Mouse (Mus musculus) kidney, postnatal 0 days (tissue): ENCODE measurements around the gene Npw. TPM values are rescaled to one million over a fixed set of nuclear protein-coding genes. Genes with fewer than 3 reads are reported as not detected.

ENCODE experiments used
- ATAC-seq: fragments of 200-750 bp; cut with Nextera tagmentation; replicated peaks from 2 replicates; pipeline ENCODE4 v1.8.0; 2017; ENCODE audit warnings: low read depth, moderate number of reproducible peaks, moderate TSS enrichment, moderate library complexity; ENCODE audit not compliant: low FRiP score
- DNase-seq: peaks from one replicate; pipeline ENCODE4 v3.0.0-alpha.2; 2016; ENCODE audit warnings: low spot score
- H3K27ac ChIP-seq: fragments of 300-500 bp; sonication (generic); 2 replicates; pipeline ENCODE4 v1.5.1; 2014; ENCODE audit warnings: mild to moderate bottlenecking
- H3K27me3 ChIP-seq: fragments of 300-500 bp; sonication (generic); 2 replicates; pipeline ENCODE4 v1.6.1; 2014; ENCODE audit warnings: low read length, mixed read lengths; ENCODE audit not compliant: insufficient read depth
- H3K36me3 ChIP-seq: fragments of 300-500 bp; sonication (generic); 2 replicates; pipeline ENCODE4 v1.6.1; 2014; ENCODE audit warnings: low read length, mixed read lengths; ENCODE audit not compliant: insufficient read depth
- H3K4me1 ChIP-seq: fragments of 300-500 bp; sonication (generic); replicated peaks from 2 replicates; pipeline ENCODE4 v1.6.1; 2014; ENCODE audit warnings: antibody characterized with exemption, low read length, mixed read lengths; ENCODE audit not compliant: insufficient read depth
- H3K4me2 ChIP-seq: fragments of 300-500 bp; sonication (generic); 2 replicates; pipeline ENCODE4 v1.6.1; 2014; ENCODE audit warnings: mild to moderate bottlenecking, low read length, moderate library complexity, mixed read lengths
- H3K4me3 ChIP-seq: fragments of 300-500 bp; sonication (generic); replicated peaks from 2 replicates; pipeline ENCODE4 v1.5.1; 2014; ENCODE audit warnings: low read depth, low read length
- H3K9ac ChIP-seq: fragments of 300-500 bp; sonication (generic); 2 replicates; pipeline ENCODE4 v1.6.1; 2014; ENCODE audit warnings: low read depth, low read length
- H3K9me3 ChIP-seq: fragments of 300-500 bp; sonication (generic); replicated peaks from 2 replicates; pipeline ENCODE4 v1.6.1; 2016; ENCODE audit warnings: low read length, inconsistent platforms, mixed read lengths
- CTCF ChIP-seq: IDR thresholded peaks from 2 replicates; pipeline ENCODE4 v1.5.1; 2016; ENCODE audit warnings: antibody characterized with exemption, low read depth, mild to moderate bottlenecking, moderate library complexity
- WGBS: fragments of 180-500 bp; shearing (Covaris S2); extraction: QIAGEN DNeasy Blood & Tissue Kit; methylation state at CpG from one replicate; pipeline ENCODE4 v1.1.7; 2014; 5-methylcytosine and 5-hydroxymethylcytosine counted together
- polyA plus RNA-seq: library from polyadenylated mRNA; unstranded; fragments of >200 nt; fragmentation: Nextera tagmentation; extraction: Ambion mirVana; gene quantifications from 2 replicates; pipeline ENCODE4 v1.2.1, GENCODE M21; 2015

Npw gene
- polyA plus RNA-seq, result 0.32 and 0.38 TPM in 2 replicates

- peaks cover 10% of the 10 kb centered on the region for H3K4me1 ChIP-seq
- H3K27ac ChIP-seq, result no peak within 1 kb of the TSS
- no peak for TF ChIP-seq CTCF
- WGBS, result 3% methylated on average over 47 of the region's 47 CpGs
- H3K9me3 ChIP-seq, result no peaks in the 10 kb centered on the region
- ATAC-seq (peak; percentile 52), DNase-seq (no peak)
- H3K27me3 ChIP-seq, result peaks cover 5% of the 10 kb centered on the region; the same call in 1 of the 2 replicates
- H3K4me3 ChIP-seq, result peak within 1 kb of the TSS; percentile 34
- peak within 1 kb of the TSS; percentile 64 for H3K4me2 ChIP-seq
- no peaks in the 10 kb centered on the region for H3K36me3 ChIP-seq
- 0 out of 2 replicates have a peak within 1 kb of the TSS, but pooled peaks have one; percentile 9 for H3K9ac ChIP-seq
Measured at GRCm38 (mm10) chr17:24658017-24658758, at the start of gene Npw. Npw (minus strand) TSS chr17:24658457.

GRCm38 (mm10) chr17:24707801-24708425 lies 49.7 kb upstream of the Npw start:
- Histone ChIP-seq H3K4me1 (no peaks in the 10 kb centered on the region), H3K27ac (peak overlapping the region; percentile 80), H3K4me2 (peak overlapping the region; percentile 76), H3K27me3 (no peaks in the 10 kb centered on the region), H3K9me3 (no peaks in the 10 kb centered on the region), H3K36me3 (peaks cover 10% of the 10 kb centered on the region; the same call in 1 of the 2 replicates), H3K4me3 (peak overlapping the region; percentile 77), H3K9ac (peak overlapping the region; percentile 69; the same call in 1 of the 2 replicates)
- no peak for ATAC-seq
- TF ChIP-seq CTCF, result no peak
- WGBS, result 4% methylated on average over 24 of the region's 24 CpGs
- no peak for DNase-seq

GRCm38 (mm10) chr17:24706982-24707800 lies 48.9 kb upstream of the Npw start, which contains the start of gene Tbl3:
Tbl3 (minus strand) TSS chr17:24707660.
- Histone ChIP-seq H3K36me3 (peaks cover 10% of the 10 kb centered on the region; the same call in 1 of the 2 replicates), H3K27ac (peak within 1 kb of the TSS; percentile 80), H3K9ac (peak within 1 kb of the TSS; percentile 69), H3K9me3 (no peaks in the 10 kb centered on the region), H3K4me2 (peak within 1 kb of the TSS; percentile 76), H3K4me3 (peak within 1 kb of the TSS; percentile 77), H3K4me1 (no peaks in the 10 kb centered on the region), H3K27me3 (no peaks in the 10 kb centered on the region)
- TF ChIP-seq CTCF, result no peak
- 2% methylated on average over 32 of the region's 32 CpGs for WGBS
- DNase-seq (peak; percentile 93), ATAC-seq (peak; percentile 79)

- Histone ChIP-seq H3K9me3 (no peaks in the 10 kb centered on the region), H3K4me2 (no peak overlapping the region), H3K27ac (no peak overlapping the region), H3K4me3 (no peak overlapping the region), H3K27me3 (no peaks in the 10 kb centered on the region), H3K9ac (no peak overlapping the region), H3K4me1 (no peaks in the 10 kb centered on the region), H3K36me3 (peaks cover 21% of the 10 kb centered on the region)
- 92% methylated on average over 3 of the region's 3 CpGs for WGBS
- no peak for TF ChIP-seq CTCF
- DNase-seq (no peak), ATAC-seq (no peak)
Measured at GRCm38 (mm10) chr17:24705821-24706220, 47.6 kb upstream of the Npw start.

- H3K27me3 ChIP-seq, result no peaks in the 10 kb centered on the region
- no peak overlapping the region for H3K27ac ChIP-seq
- 86% methylated on average over 9 of the region's 9 CpGs for WGBS
- no peaks in the 10 kb centered on the region for H3K9me3 ChIP-seq
- H3K9ac ChIP-seq, result 0 out of 2 replicates have a peak overlapping the region, but pooled peaks have one; percentile 18
- DNase-seq, result no peak
- no peak for ATAC-seq
- no peak for TF ChIP-seq CTCF
- H3K4me2 ChIP-seq, result no peak overlapping the region
- H3K36me3 ChIP-seq, result peaks cover 31% of the 10 kb centered on the region
- peaks cover 10% of the 10 kb centered on the region for H3K4me1 ChIP-seq
- H3K4me3 ChIP-seq, result no peak overlapping the region
Measured at GRCm38 (mm10) chr17:24701251-24701650, 43.0 kb upstream of the Npw start.

- Histone ChIP-seq H3K9me3 (no peaks in the 10 kb centered on the region), H3K27me3 (no peaks in the 10 kb centered on the region), H3K27ac (no peak overlapping the region), H3K4me2 (no peak overlapping the region), H3K36me3 (peaks cover 29% of the 10 kb centered on the region), H3K4me3 (no peak overlapping the region), H3K4me1 (peaks cover 15% of the 10 kb centered on the region), H3K9ac (no peak overlapping the region)
- no peak for DNase-seq
- no peak for ATAC-seq
- 86% methylated on average over 2 of the region's 2 CpGs for WGBS
- no peak for TF ChIP-seq CTCF
Measured at GRCm38 (mm10) chr17:24699473-24699872, 41.2 kb upstream of the Npw start.
